Mouse (Mus musculus) cerebellum, postnatal 25 days (tissue): ENCODE results near the gene Gm6526.
"Not testable (repeated sequence)": the region's sequence is repeated elsewhere in the genome, so short reads cannot be mapped to it uniquely, and the experiment has no call there.

Experiments used
- DNase-seq, 2 experiments: peaks; one replicate each; pipeline ENCODE4 v3.0.0; 2021; ENCODE audit warnings: mixed read lengths in 2 of 2

The Gm6526 gene

GRCm38 (mm10) chr14:43747566-43747965 lies at the start of gene Gm6526:
Gene Gm6526, plus strand, starts transcription at chr14:43747866.
- not testable (repeated sequence) for DNase-seq

GRCm38 (mm10) chr14:43727385-43727784 lies 20.3 kb upstream of the Gm6526 start, which contains the start of gene Gm16506:
Gene Gm16506, minus strand, starts transcription at chr14:43727485.
- DNase-seq = not testable (repeated sequence)

DNA sequence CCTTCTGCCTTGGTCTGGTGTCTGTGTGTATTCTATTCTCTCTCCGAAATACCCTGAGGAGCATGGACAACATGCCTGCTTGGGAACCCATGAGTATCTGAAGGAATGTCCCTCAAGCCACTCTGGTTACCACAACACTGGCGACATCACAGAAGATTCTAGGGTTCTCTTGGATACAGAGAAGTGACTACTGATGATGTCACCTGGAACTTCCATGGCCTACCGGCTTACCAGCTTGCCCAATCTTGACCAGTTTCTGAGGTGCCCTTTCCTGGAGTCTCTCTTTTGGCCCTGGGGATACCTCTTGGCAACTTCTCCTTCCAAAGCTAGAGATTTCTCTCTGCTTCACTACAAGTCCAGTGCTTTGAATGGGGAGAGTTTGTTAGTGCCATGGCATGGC lies 37.0 kb downstream of the Gm6526 start, which contains the start of gene Gm8180:
Gm8180 (minus strand) TSS at position 101 of the 400 bp plus-strand sequence.
- DNase-seq = not testable (repeated sequence)

- not testable (repeated sequence) for DNase-seq
Measured at GRCm38 (mm10) chr14:43793811-43794210, 46.1 kb downstream of the Gm6526 start.

DNA sequence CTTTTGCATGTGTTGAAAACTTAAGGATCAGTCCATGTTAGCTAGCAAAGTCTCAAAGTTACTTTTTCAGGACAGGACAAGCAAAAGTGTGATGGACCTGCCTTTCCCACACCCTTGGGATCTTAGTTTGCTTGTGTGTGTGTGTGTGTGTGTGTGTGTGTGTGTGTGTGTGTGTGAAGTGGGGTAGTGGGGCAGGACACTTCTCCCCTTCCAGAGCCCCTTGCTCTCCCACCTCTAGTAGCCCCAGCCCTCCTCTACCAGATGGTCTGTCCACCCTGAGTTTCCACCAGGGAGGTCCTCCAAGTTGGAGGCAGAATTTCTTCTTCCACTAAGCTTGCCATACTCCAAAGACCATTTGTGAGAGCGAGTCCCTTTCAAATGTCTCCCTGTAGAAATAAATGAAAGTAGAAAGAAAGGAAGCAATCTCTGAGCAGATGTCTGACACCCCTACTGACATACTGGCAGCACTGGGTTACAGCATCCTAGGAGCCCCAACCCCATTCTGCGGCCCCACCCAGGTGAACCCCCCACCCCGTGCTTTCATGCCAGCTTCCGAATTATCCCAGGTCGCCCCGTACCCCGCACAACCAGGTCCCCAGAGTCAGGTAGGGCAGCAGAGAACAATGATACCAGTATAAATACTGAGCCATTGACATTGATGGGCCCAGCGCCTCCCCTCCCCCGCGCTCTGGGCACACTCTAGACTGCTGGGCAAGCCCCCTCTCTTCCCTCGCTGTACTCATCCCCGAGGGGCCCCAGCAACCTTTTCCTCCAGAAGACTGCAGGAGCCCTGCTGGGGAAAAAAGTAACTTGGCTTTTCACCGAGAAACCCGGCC lies 48.6 kb downstream of the Gm6526 start:
- no peak for DNase-seq

DNA sequence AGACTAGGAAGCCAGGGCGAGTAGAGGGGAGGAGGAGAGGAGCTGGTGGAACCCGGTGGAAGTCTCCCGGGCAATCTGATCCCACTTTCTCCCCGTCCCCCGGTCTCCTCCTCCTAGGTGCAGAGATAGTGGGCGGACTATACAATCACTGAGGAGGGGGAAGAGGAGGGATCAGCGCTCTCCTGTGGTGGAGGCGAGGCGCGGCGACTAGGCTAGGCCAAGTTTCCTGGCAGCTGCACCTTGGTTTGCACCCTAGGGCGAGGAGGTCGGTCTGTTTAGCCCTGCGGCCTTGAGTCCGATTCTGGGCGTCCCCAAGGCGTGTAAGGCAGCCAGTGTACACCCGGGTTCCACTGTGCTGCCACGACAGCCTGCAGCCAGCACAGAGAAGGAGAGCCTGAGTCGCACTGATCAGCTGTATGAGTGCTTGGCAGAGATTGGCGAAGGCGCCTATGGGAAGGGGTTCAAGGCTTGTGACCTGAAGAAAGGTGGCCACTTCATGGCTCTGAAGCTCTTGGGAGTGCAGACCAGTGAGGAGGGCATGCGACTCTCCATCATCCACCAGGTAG lies 49.3 kb downstream of the Gm6526 start:
- not testable (repeated sequence) for DNase-seq

GRCm38 (mm10) chr14:43804435-43804834 lies 56.8 kb downstream of the Gm6526 start:
- DNase-seq = not testable (repeated sequence)
